Mouse (Mus musculus): ENCODE results near the gene Rragd.
"Not testable (repeated sequence)": the region's sequence is repeated elsewhere in the genome, so short reads cannot be mapped to it uniquely, and the experiment has no call there.

Gene Rragd

GRCm38 (mm10) chr4:32985684-32986083 is 2.8 kb downstream of the Rragd start:
- no peak for DNase-seq (ENCODE audit: low read depth, low spot score)

GRCm38 (mm10) chr4:32987006-32987405 is 4.2 kb downstream of the Rragd start:
- DNase-seq (ENCODE audit: low read depth, low spot score) = no peak

- DNase-seq (ENCODE audit: low read depth, low spot score) = no peak
These were observed 6.5 kb downstream of the Rragd start for GRCm38 (mm10) chr4:32989346-32989745.

GRCm38 (mm10) chr4:32994168-32994567 is 11.3 kb downstream of the Rragd start:
- DNase-seq (ENCODE audit: low read depth, low spot score) = no peak

- DNase-seq (ENCODE audit: low read depth, low spot score) = no peak
These were observed 13.2 kb downstream of the Rragd start for GRCm38 (mm10) chr4:32996083-32996482.

GRCm38 (mm10) chr4:32997571-32997970 is 14.7 kb downstream of the Rragd start:
- DNase-seq (ENCODE audit: low read depth, low spot score) = no peak

GRCm38 (mm10) chr4:32998996-32999395 is 16.2 kb downstream of the Rragd start:
- no peak for DNase-seq (ENCODE audit: low read depth, low spot score)

GRCm38 (mm10) chr4:33002081-33002480 is 19.2 kb downstream of the Rragd start:
- DNase-seq (ENCODE audit: low read depth, low spot score) = no peak

GRCm38 (mm10) chr4:33005595-33006470 is 23.0 kb downstream of the Rragd start:
- not testable (repeated sequence) for DNase-seq (ENCODE audit: low read depth, low spot score)

- no peak for DNase-seq (ENCODE audit: low read depth, low spot score)
These were observed 24.0 kb downstream of the Rragd start for GRCm38 (mm10) chr4:33006844-33007243.

GRCm38 (mm10) chr4:33007443-33008217 is 24.8 kb downstream of the Rragd start:
- DNase-seq (ENCODE audit: low read depth, low spot score) = no peak

GRCm38 (mm10) chr4:33010078-33010477 is 27.2 kb downstream of the Rragd start:
- no peak for DNase-seq (ENCODE audit: low read depth, low spot score)

- no peak for DNase-seq (ENCODE audit: low read depth, low spot score)
These were observed 29.6 kb downstream of the Rragd start for GRCm38 (mm10) chr4:33012484-33012883.

GRCm38 (mm10) chr4:33018361-33018999 is 35.6 kb downstream of the Rragd start:
- DNase-seq (ENCODE audit: low read depth, low spot score) = no peak

GRCm38 (mm10) chr4:33024420-33024819 is 41.6 kb downstream of the Rragd start:
- no peak for DNase-seq (ENCODE audit: low read depth, low spot score)

- no peak for DNase-seq (ENCODE audit: low read depth, low spot score)
These were observed 46.3 kb downstream of the Rragd start for GRCm38 (mm10) chr4:33029104-33029503.

- peak; percentile 9 for DNase-seq (ENCODE audit: low read depth, low spot score)
These were observed 47.7 kb downstream of the Rragd start for GRCm38 (mm10) chr4:33030264-33031194.

GRCm38 (mm10) chr4:33031195-33031960 is 48.5 kb downstream of the Rragd start, which contains the start of gene Ube2j1:
Gene Ube2j1, plus strand, starts transcription at chr4:33031416.
- peak; percentile 34 for DNase-seq (ENCODE audit: low read depth, low spot score)

GRCm38 (mm10) chr4:33032045-33032444 is 49.2 kb downstream of the Rragd start:
- DNase-seq (ENCODE audit: low read depth, low spot score) = no peak

- no peak for DNase-seq (ENCODE audit: low read depth, low spot score)
These were observed 50.7 kb downstream of the Rragd start for GRCm38 (mm10) chr4:33033515-33033914.

Data from WW6 (cell line).